Mouse (Mus musculus): ENCODE measurements around the gene 6030445D17Rik. TPM values are rescaled to one million over a fixed set of nuclear protein-coding genes. Genes with fewer than 3 reads are reported as not detected.

6030445D17Rik gene
- polyA plus RNA-seq, 1 experiment, result 0.16 TPM

GRCm38 (mm10) chr4:136425000-136425288 is 37.1 kb upstream of the 6030445D17Rik start:
- no peak for DNase-seq (ENCODE audit: low read depth in 1 of 2, low spot score in 2 of 2)
- WGBS, result 7% methylated on average over 15 of the region's 15 CpGs
- TF ChIP-seq CTCF (IDR thresholded peaks at IDR 0.05; ENCODE audit: extremely low read depth, insufficient read depth, insufficient read length, insufficient replicate concordance), result peak; percentile 28; the same call in 1 of the 2 replicates
- TF ChIP-seq POLR2A (IDR thresholded peaks at IDR 0.05; ENCODE audit: low read depth, low read length), result no peak
- H3K27me3 ChIP-seq (ENCODE audit: control insufficient read depth, insufficient read depth, low read length), result peaks cover 8% of the 10 kb centered on the region
- peaks cover 5% of the 10 kb centered on the region; the same call in 1 of the 2 replicates for H3K4me1 ChIP-seq (ENCODE audit: control insufficient read depth, insufficient read depth, insufficient read length)
- no peak overlapping the region for H3K27ac ChIP-seq (ENCODE audit: insufficient read depth, low read length)
- no peaks in the 10 kb centered on the region for H3K36me3 ChIP-seq (ENCODE audit: control insufficient read depth, insufficient read depth, low read length)
- H3K4me3 ChIP-seq (ENCODE audit: extremely low read depth, insufficient read depth, insufficient read length), result peak overlapping the region; percentile 6; the same call in 1 of the 2 replicates

- no peak for DNase-seq (ENCODE audit: low read depth in 1 of 2, low spot score in 2 of 2)
- WGBS, result 51% methylated on average over 11 of the region's 11 CpGs
- Histone ChIP-seq H3K27ac (ENCODE audit: insufficient read depth, low read length) (no peak overlapping the region), H3K27me3 (ENCODE audit: control insufficient read depth, insufficient read depth, low read length) (no peaks in the 10 kb centered on the region; the same call in 1 of the 2 replicates), H3K36me3 (ENCODE audit: control insufficient read depth, insufficient read depth, low read length) (no peaks in the 10 kb centered on the region), H3K4me1 (ENCODE audit: control insufficient read depth, insufficient read depth, insufficient read length) (no peaks in the 10 kb centered on the region), H3K4me3 (ENCODE audit: extremely low read depth, insufficient read depth, insufficient read length) (no peak overlapping the region)
- no peak for TF ChIP-seq POLR2A (IDR thresholded peaks at IDR 0.05; ENCODE audit: low read depth, low read length)
- no peak for TF ChIP-seq CTCF (IDR thresholded peaks at IDR 0.05; ENCODE audit: extremely low read depth, insufficient read depth, insufficient read length, insufficient replicate concordance)
Measured at GRCm38 (mm10) chr4:136430609-136431375, 31.3 kb upstream of the 6030445D17Rik start.

GRCm38 (mm10) chr4:136431376-136431693 is 30.7 kb upstream of the 6030445D17Rik start:
- WGBS, result 4% methylated on average over 3 of the region's 3 CpGs
- Histone ChIP-seq H3K27ac (ENCODE audit: insufficient read depth, low read length) (no peak overlapping the region), H3K4me3 (ENCODE audit: extremely low read depth, insufficient read depth, insufficient read length) (no peak overlapping the region), H3K36me3 (ENCODE audit: control insufficient read depth, insufficient read depth, low read length) (no peaks in the 10 kb centered on the region), H3K4me1 (ENCODE audit: control insufficient read depth, insufficient read depth, insufficient read length) (no peaks in the 10 kb centered on the region), H3K27me3 (ENCODE audit: control insufficient read depth, insufficient read depth, low read length) (no peaks in the 10 kb centered on the region; the same call in 1 of the 2 replicates)
- DNase-seq (ENCODE audit: low read depth in 1 of 2, low spot score in 2 of 2), result peak in 1 of 2 experiments; percentile 7
- TF ChIP-seq CTCF (IDR thresholded peaks at IDR 0.05; ENCODE audit: extremely low read depth, insufficient read depth, insufficient read length, insufficient replicate concordance) (peak; percentile 12; the same call in 1 of the 2 replicates), POLR2A (IDR thresholded peaks at IDR 0.05; ENCODE audit: low read depth, low read length) (no peak)

GRCm38 (mm10) chr4:136434029-136434428 is 28.0 kb upstream of the 6030445D17Rik start:
- 88% methylated on average over 4 of the region's 4 CpGs for WGBS
- Histone ChIP-seq H3K27ac (ENCODE audit: insufficient read depth, low read length) (no peak overlapping the region), H3K36me3 (ENCODE audit: control insufficient read depth, insufficient read depth, low read length) (no peaks in the 10 kb centered on the region), H3K4me3 (ENCODE audit: extremely low read depth, insufficient read depth, insufficient read length) (no peak overlapping the region), H3K27me3 (ENCODE audit: control insufficient read depth, insufficient read depth, low read length) (no peaks in the 10 kb centered on the region), H3K4me1 (ENCODE audit: control insufficient read depth, insufficient read depth, insufficient read length) (no peaks in the 10 kb centered on the region)
- no peak for DNase-seq (ENCODE audit: low read depth in 1 of 2, low spot score in 2 of 2)
- TF ChIP-seq CTCF (IDR thresholded peaks at IDR 0.05; ENCODE audit: extremely low read depth, insufficient read depth, insufficient read length, insufficient replicate concordance) (no peak), POLR2A (IDR thresholded peaks at IDR 0.05; ENCODE audit: low read depth, low read length) (no peak)

- WGBS, result 94% methylated on average over 4 of the region's 4 CpGs
- no peaks in the 10 kb centered on the region for H3K27me3 ChIP-seq (ENCODE audit: control insufficient read depth, insufficient read depth, low read length)
- no peak for TF ChIP-seq CTCF (IDR thresholded peaks at IDR 0.05; ENCODE audit: extremely low read depth, insufficient read depth, insufficient read length, insufficient replicate concordance)
- no peak for TF ChIP-seq POLR2A (IDR thresholded peaks at IDR 0.05; ENCODE audit: low read depth, low read length)
- no peaks in the 10 kb centered on the region for H3K4me1 ChIP-seq (ENCODE audit: control insufficient read depth, insufficient read depth, insufficient read length)
- H3K4me3 ChIP-seq (ENCODE audit: extremely low read depth, insufficient read depth, insufficient read length), result no peak overlapping the region
- no peak overlapping the region for H3K27ac ChIP-seq (ENCODE audit: insufficient read depth, low read length)
- DNase-seq (ENCODE audit: low read depth in 1 of 2, low spot score in 2 of 2), result no peak
- H3K36me3 ChIP-seq (ENCODE audit: control insufficient read depth, insufficient read depth, low read length), result no peaks in the 10 kb centered on the region
Measured at GRCm38 (mm10) chr4:136439106-136439505, 22.9 kb upstream of the 6030445D17Rik start.

GRCm38 (mm10) chr4:136441354-136442043 is 20.6 kb upstream of the 6030445D17Rik start:
- TF ChIP-seq POLR2A (IDR thresholded peaks at IDR 0.05; ENCODE audit: low read depth, low read length) (no peak), CTCF (IDR thresholded peaks at IDR 0.05; ENCODE audit: extremely low read depth, insufficient read depth, insufficient read length, insufficient replicate concordance) (no peak)
- no peaks in the 10 kb centered on the region for H3K4me1 ChIP-seq (ENCODE audit: control insufficient read depth, insufficient read depth, insufficient read length)
- DNase-seq (ENCODE audit: low read depth in 1 of 2, low spot score in 2 of 2), result no peak
- no peaks in the 10 kb centered on the region for H3K27me3 ChIP-seq (ENCODE audit: control insufficient read depth, insufficient read depth, low read length)
- 92% methylated on average over 15 of the region's 15 CpGs for WGBS
- H3K4me3 ChIP-seq (ENCODE audit: extremely low read depth, insufficient read depth, insufficient read length), result no peak overlapping the region
- H3K36me3 ChIP-seq (ENCODE audit: control insufficient read depth, insufficient read depth, low read length), result no peaks in the 10 kb centered on the region
- no peak overlapping the region for H3K27ac ChIP-seq (ENCODE audit: insufficient read depth, low read length)

- H3K4me3 ChIP-seq (ENCODE audit: extremely low read depth, insufficient read depth, insufficient read length), result no peak overlapping the region
- WGBS, result 79% methylated on average over 4 of the region's 4 CpGs
- H3K36me3 ChIP-seq (ENCODE audit: control insufficient read depth, insufficient read depth, low read length), result no peaks in the 10 kb centered on the region
- no peak overlapping the region for H3K27ac ChIP-seq (ENCODE audit: insufficient read depth, low read length)
- no peaks in the 10 kb centered on the region for H3K4me1 ChIP-seq (ENCODE audit: control insufficient read depth, insufficient read depth, insufficient read length)
- TF ChIP-seq POLR2A (IDR thresholded peaks at IDR 0.05; ENCODE audit: low read depth, low read length) (no peak), CTCF (IDR thresholded peaks at IDR 0.05; ENCODE audit: extremely low read depth, insufficient read depth, insufficient read length, insufficient replicate concordance) (no peak)
- no peaks in the 10 kb centered on the region for H3K27me3 ChIP-seq (ENCODE audit: control insufficient read depth, insufficient read depth, low read length)
- no peak for DNase-seq (ENCODE audit: low read depth in 1 of 2, low spot score in 2 of 2)
Measured at GRCm38 (mm10) chr4:136444561-136444960, 17.5 kb upstream of the 6030445D17Rik start.
